Mouse (Mus musculus): ENCODE results near the gene Ythdf2.
"Not testable (repeated sequence)": the region's sequence is repeated elsewhere in the genome, so short reads cannot be mapped to it uniquely, and the experiment has no call there.

The Ythdf2 gene

DNA sequence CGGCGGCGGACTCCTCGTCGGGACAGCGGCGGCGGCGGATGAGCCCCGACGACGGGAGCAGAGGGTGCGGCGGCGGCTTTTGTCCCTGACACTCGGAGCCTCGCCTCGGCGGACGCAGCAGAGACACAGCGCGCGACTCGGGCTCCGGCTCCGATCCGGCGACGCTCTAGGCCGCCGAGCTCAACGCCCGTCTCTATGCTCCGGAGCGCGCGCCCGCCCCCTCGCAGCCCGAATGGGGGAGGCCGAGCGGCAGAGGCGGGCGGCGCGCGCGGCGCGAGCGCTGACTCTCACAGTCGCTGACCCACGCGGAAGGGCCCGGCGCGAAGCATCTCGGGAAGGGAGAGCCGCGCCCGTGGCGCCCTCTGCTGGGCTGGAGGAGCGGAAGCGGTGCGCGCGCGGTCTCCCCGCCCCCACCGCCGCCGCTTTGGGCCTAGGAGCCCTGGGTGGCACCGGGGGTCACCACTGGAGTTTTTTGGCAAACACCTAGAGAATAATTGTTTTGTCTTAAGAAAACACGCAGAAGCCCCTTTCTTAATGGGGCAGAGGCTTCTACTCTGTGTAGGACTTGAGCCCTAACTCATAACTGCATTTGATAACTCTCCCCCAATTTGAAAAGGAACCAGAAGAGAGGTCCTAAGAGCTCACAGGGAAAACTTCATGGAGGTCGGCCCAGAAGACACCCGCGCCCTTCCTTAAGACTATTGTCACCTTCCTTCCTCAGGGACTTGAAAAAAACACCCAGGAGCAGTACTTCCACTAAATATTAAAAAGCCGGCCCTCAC lies at the start of gene Ythdf2:
Gene Ythdf2 (minus strand): TSS at position 351 of the 782 bp plus-strand sequence.
- DNase-seq (ENCODE audit: low spot score), result peak; percentile 94

DNA sequence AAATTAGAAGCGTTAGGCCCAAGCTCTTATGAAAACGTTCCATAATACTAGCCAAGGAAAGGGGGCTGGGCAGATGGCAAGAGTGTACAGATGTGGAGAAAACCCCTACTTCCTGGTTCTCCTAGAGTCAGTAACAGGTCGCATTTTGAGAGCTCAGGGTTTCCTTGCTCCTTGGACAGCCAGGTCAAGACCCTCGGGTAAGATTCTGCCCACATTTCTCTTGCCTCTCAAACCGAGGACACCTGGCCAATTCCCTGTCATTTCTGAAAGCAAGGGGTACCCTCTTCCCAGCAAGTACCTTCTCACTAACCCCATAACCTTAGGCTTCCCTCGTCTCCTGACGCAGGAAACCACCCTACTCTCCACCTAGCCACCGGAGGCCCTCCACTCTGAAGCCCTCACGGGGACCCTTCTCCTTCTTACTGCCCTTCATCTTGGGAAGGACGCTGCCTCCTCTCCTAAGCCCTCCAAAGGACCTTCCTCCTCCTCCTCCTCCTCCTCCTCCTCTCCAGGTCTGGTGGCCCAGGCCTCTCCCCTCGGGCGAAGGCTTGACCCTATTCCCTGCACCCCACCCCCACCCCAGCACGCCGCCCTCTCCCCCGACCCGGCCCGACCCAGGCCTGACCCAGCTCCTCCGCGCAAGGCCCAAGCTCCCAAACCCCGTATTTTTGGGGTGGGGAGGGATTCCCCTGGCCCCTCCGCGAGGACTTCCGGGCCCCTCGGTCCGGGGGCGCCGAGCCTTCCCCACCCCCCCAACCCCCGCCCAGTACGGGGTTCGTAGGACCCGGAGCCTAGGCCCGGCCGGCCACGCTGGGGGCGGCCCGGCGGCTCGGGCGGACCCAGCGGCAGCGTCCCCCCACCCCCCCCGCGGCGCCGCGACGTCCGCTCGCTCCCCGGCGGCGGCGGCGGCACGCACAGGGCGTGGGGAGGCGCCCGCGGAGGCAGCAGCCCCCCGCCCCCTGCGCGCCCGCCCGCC lies 48.6 kb upstream of the Ythdf2 start:
- peak; percentile 81 for DNase-seq (ENCODE audit: low spot score)

DNA sequence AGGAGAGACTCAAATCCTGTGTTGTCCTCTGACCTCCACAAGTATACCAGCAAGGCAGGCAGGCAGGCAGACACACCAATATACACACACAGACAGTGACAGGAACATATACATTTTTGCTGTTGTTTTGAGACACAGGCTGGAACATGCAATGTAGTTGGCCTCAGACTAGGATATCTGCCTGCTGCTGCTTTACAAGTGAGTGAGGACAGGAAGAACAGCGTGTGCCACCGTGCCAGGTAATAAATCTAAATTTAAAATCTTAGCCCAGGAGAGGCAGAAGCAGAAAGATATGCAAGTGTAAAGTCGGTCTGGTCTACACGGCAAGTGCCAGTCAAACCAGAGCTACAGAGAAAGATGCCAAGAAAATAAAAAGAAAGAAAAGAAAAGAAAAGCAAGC lies 47.1 kb upstream of the Ythdf2 start:
- DNase-seq (ENCODE audit: low spot score), result no peak

DNA sequence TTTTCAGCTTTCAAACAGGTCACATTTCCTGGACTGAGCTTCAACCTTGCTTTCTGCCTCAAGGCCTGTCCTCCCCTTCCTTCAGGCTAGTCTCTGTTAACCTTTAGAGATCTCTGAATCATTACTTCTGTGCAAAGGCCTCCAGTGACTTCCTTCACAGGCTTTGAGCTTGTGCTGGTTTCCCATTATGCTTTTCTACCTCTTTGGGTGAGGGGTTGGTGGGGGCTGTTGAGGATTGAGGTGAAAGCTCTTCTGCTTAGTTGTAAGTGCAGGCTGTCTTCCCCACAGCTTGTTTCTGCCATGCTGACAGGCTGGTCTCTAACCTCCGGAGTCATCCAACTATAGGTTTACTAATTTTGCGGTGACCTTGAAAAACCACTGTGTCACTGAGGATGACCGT lies 44.3 kb upstream of the Ythdf2 start:
- DNase-seq (ENCODE audit: low spot score), result no peak

DNA sequence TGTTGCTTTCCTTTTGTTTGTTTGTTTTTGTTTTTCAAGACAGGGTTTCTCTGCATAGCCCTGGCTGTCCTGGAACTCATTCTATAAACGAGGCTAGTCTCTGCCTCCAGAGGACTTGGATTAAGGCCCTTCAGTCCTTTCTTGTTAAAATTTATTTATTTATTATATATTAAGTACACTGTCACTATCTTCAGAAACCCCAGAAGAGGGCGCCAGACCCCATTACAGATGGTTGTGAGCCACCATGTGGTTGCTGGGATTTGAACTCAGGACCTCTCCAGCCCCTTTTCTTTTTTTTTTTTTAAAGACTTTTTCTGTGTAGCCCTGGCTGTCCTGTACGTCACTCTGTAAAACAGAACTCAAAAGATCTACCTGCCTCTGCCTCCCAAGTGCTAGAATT lies 42.9 kb upstream of the Ythdf2 start:
- DNase-seq (ENCODE audit: low spot score), result no peak

DNA sequence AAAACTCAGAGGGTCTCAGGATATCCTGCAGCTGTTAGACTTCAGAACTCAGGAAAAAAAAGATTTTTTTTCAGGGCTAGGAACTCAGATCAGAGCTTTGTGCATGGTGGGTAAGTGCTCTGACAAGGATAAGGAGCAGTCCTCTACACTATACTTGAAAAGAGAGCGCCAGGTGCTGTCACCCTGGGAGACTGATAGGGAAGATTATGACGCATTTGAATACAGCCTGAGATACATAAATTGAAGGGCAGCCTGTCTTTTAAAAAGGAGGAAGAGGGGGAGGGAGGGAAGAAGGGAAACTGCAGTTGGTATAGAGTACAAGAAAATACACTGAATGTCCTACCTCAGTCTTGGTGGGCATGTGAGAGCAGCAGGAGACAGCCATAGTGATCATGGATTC lies 41.5 kb upstream of the Ythdf2 start:
- no peak for DNase-seq (ENCODE audit: low spot score)

DNA sequence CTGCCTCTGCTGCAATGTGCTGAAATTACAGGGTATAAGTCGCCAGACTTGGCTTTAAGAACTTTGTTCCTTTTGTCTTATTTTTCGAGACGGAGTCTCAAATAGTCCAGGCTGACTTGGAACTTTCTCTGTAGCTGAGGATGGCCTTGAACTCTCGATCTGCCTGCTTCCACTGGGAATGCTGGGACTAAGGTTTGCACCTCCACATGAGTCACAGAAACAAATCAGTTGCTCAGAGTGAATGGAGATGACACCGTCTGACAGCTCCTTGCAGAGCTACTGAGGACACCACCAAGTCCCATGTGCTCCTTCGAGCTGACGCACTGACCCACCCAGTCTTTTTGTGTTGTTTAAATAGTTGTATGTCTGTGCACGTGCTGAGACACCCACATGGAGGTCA lies 41.0 kb upstream of the Ythdf2 start:
- peak; percentile 26 for DNase-seq (ENCODE audit: low spot score)

DNA sequence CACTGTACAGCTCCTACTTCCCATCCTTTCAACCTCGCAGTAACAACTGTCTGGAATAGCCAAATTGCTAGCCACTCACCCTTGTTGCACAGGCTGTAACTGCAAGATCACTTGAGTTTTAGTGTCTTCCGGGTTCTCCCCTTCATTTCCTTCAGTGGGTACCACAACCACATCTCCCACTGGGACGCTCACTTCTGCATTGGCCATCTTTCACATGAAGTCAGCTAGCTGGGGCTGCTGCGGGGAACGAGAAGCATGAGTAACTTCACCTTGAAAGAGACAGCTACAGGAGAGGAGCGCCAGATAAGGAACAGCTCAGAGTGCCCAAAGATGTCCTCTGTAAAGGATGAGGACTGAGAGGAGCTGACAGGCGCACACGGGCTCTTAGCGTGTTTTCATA lies 39.5 kb upstream of the Ythdf2 start:
- no peak for DNase-seq (ENCODE audit: low spot score)

DNA sequence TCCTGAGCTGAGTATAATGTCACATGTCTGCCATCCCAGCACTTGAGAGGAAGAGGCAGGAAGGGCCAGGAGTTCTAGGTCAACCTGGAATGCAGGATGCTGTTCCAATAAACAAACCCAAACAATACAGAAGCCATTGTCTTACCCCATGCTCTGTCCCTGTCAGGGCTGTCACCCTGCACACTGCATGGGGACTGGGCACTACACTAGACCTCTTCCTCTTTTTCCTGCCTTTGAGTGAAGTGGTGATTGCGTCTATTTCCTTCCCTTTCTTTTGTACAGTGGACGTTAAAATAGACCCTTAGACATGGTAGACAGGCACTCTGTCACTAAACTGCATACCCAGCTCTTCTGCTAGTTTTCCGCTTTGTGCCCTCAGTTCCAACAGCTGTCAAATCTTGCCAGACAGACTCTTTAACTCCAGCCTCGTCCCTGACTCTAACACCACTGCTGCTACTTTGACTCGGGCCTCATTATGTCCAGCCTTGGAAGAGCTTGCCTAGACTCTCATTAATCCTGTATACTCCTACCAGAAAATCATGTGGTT lies 35.4 kb upstream of the Ythdf2 start:
- no peak for DNase-seq (ENCODE audit: low spot score)

DNA sequence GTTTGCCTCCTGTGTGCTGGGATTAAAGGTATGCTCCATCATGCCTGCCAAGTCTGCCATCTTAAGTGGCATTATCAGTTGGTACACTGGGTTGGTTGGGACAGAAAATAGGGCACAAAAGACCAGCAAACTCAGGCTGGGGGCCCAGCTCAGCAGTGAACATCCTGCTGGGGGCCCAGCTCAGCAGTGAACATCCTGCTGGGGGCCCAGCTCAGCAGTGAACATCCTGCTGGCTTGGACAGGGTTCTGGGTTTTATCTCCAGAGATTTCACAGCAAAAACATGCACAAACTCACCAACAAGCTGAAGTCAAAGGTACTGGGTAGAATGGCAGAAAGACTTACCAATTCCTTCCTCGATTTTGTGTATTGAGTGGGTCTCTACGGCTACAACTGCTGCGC lies 33.5 kb upstream of the Ythdf2 start:
- no peak for DNase-seq (ENCODE audit: low spot score)

DNA sequence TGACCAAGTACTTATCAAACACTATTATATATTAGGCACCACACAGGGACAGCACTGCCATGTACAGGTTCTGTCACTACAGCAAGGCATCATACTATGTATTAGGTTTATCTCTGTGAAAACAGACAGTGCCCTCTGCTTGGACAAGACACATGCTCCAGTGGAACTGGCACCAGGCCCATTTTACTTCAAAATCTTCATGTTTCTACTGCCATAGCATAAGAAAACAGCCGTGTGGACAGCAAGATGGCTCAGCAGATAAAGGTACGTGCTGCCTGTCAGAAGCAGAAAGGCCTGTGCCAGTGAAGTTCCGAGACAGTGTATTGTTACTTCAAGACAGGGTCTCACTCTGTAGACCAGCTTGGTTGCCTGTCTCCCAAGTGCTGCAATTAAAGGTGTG lies 29.1 kb upstream of the Ythdf2 start:
- DNase-seq (ENCODE audit: low spot score), result no peak

DNA sequence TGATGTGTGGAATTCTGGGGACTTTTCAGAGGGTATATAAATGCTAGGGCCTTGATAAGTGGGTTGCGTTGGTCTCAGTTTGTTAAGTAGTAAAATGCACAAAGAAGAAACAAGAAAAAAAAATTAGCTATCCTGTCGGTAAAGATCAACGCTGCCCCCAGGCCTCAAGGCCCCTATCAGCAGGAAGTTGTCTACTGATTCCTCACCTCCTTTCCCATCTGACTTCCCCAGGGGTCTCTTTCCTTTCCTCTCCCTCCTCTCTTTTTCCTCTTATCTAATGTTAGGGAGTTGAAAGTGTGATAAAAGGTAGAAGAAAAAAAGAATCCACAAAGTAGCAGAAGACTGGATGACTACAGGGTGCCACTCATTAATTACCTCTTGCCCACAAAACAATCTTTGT lies 28.3 kb upstream of the Ythdf2 start:
- no peak for DNase-seq (ENCODE audit: low spot score)

DNA sequence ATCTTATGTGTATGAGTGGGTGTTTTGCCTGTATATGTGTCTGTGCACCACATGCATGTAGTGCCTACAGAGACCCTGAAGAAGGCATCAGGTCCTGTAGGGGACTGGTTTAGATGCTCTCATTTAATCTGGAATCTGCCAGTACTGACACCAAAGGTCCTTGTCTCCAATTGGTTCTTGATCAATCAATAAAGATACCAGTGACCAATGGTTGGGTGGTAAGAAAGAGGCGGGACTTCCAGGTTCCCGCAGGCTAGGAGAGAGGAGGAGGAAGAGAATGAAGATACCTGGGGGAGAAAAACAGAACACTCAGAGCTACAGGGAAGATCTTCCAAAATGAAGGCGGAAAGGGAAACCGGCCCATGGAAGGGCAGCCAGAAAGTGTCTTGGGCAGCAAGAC lies 26.3 kb upstream of the Ythdf2 start:
- DNase-seq (ENCODE audit: low spot score), result no peak

DNA sequence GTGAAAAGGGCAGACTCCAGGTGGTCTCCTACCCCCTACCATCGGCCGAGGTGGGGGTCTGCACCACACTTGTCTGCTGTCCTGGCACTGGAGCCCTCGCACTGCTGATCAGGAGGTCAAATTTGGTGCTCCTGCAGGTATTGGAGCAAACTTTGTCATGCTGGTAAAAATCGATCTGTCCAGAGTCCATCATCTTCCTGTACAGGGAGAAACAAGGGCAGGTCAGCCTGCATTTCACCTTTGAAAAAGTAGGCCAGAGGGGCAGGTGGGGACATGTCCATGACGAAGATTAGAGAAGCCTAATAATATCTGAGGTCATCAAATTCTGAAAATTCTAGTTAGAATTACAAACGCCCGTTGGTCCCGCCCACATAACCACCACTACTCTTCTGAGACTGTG lies 22.6 kb upstream of the Ythdf2 start:
- no peak for DNase-seq (ENCODE audit: low spot score)

DNA sequence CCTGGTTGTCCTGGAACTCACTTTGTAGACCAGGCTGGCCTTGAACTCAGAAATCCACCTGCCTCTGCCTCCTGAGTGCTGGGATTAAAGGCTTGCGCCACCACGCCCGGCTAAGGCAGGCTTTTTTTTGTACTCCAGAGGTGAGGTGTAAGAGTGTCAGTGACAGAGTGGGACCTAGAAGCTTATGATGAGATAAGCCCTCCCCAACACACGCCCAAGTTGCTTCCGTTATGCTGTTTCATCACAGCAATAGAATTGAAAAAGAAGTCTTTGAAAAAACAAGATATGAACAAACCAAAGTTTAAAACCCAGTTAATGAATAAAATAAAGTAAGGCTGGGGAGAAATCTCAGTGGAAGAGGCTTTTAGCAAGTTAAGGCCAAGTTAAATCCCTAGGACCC lies 18.3 kb upstream of the Ythdf2 start:
- no peak for DNase-seq (ENCODE audit: low spot score)

DNA sequence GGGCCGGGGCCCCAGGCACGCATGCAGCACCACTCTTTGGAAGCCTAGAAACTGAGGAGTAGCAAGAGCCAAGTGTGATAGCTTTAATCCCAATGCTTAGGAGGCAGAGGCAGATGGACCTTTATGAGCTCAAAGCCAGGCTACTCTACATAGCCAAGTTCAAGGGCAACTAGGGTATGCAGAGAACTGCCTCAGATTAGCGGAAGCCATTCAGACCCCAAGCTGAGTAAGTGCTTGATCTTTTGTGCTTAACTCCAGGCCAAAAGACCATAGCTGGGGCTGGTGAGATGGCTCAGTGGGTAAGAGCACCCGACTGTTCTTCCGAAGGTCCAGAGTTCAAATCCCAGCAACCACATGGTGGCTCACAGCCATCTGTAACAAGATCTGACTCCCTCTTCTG lies 9.9 kb upstream of the Ythdf2 start:
- not testable (repeated sequence) for DNase-seq (ENCODE audit: low spot score)

DNA sequence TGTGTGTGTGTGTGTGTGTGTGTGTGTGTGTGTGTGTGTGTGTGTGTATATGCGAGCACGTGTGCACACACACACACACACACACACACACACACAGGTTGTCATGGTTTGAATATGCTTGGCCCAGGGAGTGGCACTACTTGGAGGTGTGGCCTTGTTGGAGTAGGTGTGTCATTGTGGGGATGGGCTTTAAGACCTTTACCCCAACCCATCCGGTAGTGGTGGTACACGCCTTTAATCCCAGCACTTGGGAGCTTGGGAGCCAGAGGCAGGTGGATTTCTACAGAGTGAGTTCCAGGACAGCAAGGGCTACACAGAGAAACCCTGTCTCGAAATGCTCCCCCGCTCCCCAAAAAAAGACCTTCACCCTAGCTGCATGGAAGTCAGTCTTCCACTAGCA lies 6.3 kb upstream of the Ythdf2 start:
- DNase-seq (ENCODE audit: low spot score), result not testable (repeated sequence)

DNA sequence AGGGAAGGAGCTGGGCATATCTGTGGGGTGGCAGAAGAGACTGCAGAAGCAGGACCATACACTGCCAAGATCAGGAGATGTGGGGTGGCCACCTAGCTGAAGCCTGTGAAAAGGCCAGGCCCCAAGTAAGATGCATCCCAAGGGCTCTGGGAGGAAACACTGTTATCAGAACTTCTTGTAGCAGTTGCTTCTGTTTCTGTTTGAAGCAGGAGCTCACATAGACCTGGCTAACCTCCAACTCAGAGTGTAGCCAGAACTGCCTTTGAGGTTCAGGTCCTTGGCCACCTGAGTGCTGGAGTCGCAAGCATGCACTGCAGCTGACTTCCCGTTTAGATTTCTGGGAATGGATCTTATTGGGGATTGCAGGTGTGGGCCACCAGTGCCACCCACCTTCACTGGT lies 5.7 kb upstream of the Ythdf2 start:
- DNase-seq (ENCODE audit: low spot score), result no peak

DNA sequence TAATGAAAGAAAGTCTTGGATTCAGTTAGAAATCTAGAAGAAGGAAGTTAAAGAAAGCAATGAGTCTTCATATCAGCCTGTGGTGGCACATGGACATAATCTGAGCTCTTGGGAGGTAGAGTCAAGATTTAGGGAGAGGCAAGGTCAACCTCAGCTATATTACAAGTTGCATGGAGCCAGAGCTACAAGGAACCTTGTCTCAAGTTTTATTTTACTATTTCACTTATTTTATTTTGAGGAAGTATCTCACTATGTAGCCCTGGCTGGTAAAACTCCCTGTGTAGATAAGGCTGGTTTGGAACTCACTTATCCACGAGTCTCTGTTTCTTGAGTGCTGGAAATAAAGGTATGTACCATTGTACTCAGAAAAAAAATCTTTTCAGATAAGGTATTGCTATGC lies 4.5 kb upstream of the Ythdf2 start:
- DNase-seq (ENCODE audit: low spot score), result no peak

DNA sequence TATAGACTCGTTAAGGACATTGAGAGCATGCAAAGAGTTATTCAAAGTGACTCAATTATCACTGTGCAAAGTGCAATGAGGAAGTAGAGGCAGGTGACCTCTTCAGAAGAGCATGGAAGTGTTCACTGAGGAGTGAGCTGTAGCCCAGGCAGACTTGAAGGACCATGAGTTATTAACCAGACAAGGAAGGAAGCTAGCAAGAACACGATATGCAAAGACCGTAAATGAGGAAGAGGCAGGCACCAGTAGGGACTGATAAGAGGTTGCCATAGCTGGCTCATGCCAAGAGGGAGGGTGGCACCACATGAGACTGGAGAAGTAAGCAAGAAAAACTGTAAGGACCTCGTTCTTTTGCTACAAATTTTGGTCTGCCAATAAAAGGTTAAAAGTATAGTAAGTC lies 2.7 kb upstream of the Ythdf2 start:
- no peak for DNase-seq (ENCODE audit: low spot score)

DNA sequence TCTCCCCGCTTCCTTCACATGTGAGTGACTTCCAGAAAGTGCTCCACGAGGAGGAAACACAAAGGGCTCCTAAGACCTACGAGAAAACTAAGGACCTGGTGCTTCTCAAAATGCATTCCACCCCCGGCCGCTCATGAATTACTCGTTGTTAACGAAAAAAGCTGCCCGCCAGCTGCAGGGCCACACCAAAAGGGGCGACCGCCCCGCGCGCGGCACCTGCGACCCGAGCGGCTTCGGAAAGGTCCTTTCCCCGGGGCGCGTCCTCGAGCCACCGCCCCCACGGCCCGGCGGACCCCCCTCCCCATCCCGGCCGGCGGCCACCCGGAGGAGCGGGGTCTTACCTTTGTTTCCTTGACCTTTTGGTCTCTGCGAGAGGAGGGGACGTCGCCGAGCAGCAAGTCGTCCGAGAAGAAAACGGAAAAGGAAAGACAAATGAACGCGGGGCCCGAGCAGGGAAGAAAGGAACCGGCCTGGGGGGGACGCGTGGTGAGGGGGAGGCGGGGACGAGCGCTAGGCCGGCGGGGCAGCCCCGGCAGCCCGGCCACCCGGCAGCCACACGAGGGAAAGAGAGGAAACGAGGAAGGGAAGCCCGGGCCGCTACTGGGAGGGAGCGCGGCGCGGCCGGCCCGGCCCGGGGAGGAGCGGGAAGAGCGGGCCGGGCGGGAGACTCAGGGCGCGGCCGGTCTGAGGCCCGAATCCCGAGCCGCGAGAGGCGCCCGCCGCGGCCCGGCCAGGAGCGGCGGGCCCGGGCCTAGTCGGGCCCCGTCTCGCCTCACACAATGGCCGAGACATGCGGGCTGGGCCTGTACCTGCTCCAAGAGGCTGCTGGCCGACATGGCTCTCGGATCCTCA lies 786 bp downstream of the Ythdf2 start:
- DNase-seq (ENCODE audit: low spot score), result peak; percentile 56

DNA sequence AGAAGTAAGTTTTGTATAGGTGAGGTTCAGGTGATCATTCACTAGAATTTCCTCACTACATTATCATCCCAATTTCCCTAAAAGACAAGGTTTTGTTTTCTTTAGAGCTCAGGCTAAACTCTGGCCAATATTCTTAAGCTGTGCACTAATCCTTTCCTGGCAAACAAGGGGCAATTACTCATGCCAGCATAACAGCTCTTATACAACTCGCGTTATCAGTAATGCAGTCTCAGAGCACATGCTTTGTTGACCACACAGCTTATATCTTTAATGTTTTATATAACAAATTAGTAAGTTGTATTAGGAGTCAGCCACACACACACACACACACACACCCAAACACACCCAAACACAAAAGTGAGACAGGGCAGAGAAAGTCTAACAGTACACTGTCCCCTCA lies 1.8 kb downstream of the Ythdf2 start:
- DNase-seq (ENCODE audit: low spot score), result no peak
